Mouse (Mus musculus) T-helper 2 cell (primary cell): ENCODE data around the gene Scn3b.

Experiments
- in situ Hi-C: fragments of 300-600 bp; cut with MboI, MseI; formaldehyde crosslinking; loops from one replicate; pipeline ENCODE4 v1.15.1; 2025; ENCODE audit warnings: high pct_unique_total_duplicates

Gene Scn3b

GRCm38 (mm10) chr9:40268040-40268747 lies 823 bp upstream of the Scn3b start:
- in situ Hi-C loops = no loop called here

GRCm38 (mm10) chr9:40268748-40269102 lies 292 bp upstream of the Scn3b start:
- in situ Hi-C loops = no loop called here

GRCm38 (mm10) chr9:40269880-40270279 lies 863 bp downstream of the Scn3b start:
- in situ Hi-C loops = no loop called here

GRCm38 (mm10) chr9:40271075-40271474 lies 2.1 kb downstream of the Scn3b start:
- in situ Hi-C loops = no loop called here

- in situ Hi-C loops = no loop called here
These were observed 3.8 kb downstream of the Scn3b start for GRCm38 (mm10) chr9:40272822-40273221.

GRCm38 (mm10) chr9:40275904-40276303 lies 6.9 kb downstream of the Scn3b start:
- in situ Hi-C loops = no loop called here

- in situ Hi-C loops = no loop called here
These were observed 8.7 kb downstream of the Scn3b start for GRCm38 (mm10) chr9:40277671-40278070.

GRCm38 (mm10) chr9:40279438-40279837 lies 10.4 kb downstream of the Scn3b start:
- in situ Hi-C loops = no loop called here

- in situ Hi-C loops = no loop called here
These were observed 14.0 kb downstream of the Scn3b start for GRCm38 (mm10) chr9:40282968-40283367.

GRCm38 (mm10) chr9:40292475-40292874 lies 23.5 kb downstream of the Scn3b start:
- in situ Hi-C loops = no loop called here

GRCm38 (mm10) chr9:40293286-40293685 lies 24.3 kb downstream of the Scn3b start:
- in situ Hi-C loops = no loop called here

- in situ Hi-C loops = no loop called here
These were observed 24.7 kb downstream of the Scn3b start for GRCm38 (mm10) chr9:40293740-40294139.

GRCm38 (mm10) chr9:40294210-40294609 lies 25.2 kb downstream of the Scn3b start:
- in situ Hi-C loops = no loop called here

- in situ Hi-C loops = no loop called here
These were observed 25.8 kb downstream of the Scn3b start for GRCm38 (mm10) chr9:40294866-40295265.

GRCm38 (mm10) chr9:40296251-40296650 lies 27.2 kb downstream of the Scn3b start:
- in situ Hi-C loops = no loop called here

- in situ Hi-C loops = no loop called here
These were observed 29.0 kb downstream of the Scn3b start for GRCm38 (mm10) chr9:40297969-40298368.

- in situ Hi-C loops = no loop called here
These were observed 30.3 kb downstream of the Scn3b start for GRCm38 (mm10) chr9:40299323-40299722.

- in situ Hi-C loops = no loop called here
These were observed 31.3 kb downstream of the Scn3b start for GRCm38 (mm10) chr9:40300018-40300989.

- in situ Hi-C loops = no loop called here
These were observed 32.5 kb downstream of the Scn3b start for GRCm38 (mm10) chr9:40301475-40301874.

GRCm38 (mm10) chr9:40302375-40302774 lies 33.4 kb downstream of the Scn3b start:
- in situ Hi-C loops = no loop called here

- in situ Hi-C loops = no loop called here
These were observed 35.2 kb downstream of the Scn3b start for GRCm38 (mm10) chr9:40304243-40304642.

- in situ Hi-C loops = no loop called here
These were observed 38.3 kb downstream of the Scn3b start for GRCm38 (mm10) chr9:40307311-40307710.

- in situ Hi-C loops = no loop called here
These were observed 40.9 kb downstream of the Scn3b start for GRCm38 (mm10) chr9:40309876-40310275.
